Mouse (Mus musculus): ENCODE results near the gene Lrrc37a. TPM values are rescaled to one million over a fixed set of nuclear protein-coding genes. Genes with fewer than 3 reads are reported as not detected.
"Not testable (repeated sequence)": the region's sequence is repeated elsewhere in the genome, so short reads cannot be mapped to it uniquely, and the experiment has no call there.

Gene Lrrc37a
- not detected in 2 replicates for polyA plus RNA-seq (2015; fragmentation: Nextera tagmentation; extraction: Ambion mirVana)

DNA sequence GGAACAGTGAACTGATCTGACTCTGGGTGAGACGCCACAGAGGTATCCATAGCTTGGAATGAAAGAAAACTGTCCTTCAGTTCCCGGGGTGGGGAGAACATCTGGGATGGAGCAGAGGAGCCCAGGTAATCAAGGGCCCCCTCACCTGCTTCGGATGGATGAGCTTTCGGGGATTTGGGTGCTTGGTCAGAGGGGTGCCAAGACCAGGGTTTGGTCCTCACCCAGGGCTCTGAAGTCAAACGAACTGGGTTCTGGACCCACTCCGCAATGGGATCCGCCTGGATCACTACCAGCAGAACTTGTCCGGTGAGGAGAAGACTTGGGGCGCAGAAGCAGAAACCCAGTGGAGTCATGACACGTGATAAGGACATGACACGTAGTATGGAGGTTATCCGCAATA lies at the start of gene Lrrc37a:
Lrrc37a (minus strand) TSS at position 101 of the 400 bp plus-strand sequence.
- Histone ChIP-seq H3K4me2 (no peak within 1 kb of the TSS), H3K9ac (no peak within 1 kb of the TSS), H3K4me3 (no peak within 1 kb of the TSS), H3K36me3 (replicated peaks) (no peaks in the 10 kb centered on the region), H3K27ac (no peak within 1 kb of the TSS), H3K9me3 (no peaks in the 10 kb centered on the region), H3K4me1 (no peaks in the 10 kb centered on the region), H3K27me3 (replicated peaks) (no peaks in the 10 kb centered on the region)
- no peak for ATAC-seq (replicated peaks)
- WGBS = 91% methylated on average over 12 of the region's 12 CpGs

GRCm38 (mm10) chr11:103534973-103535372 lies 30.6 kb upstream of the Lrrc37a start:
- H3K9ac ChIP-seq; H3K27ac ChIP-seq; H3K4me2 ChIP-seq; H3K27me3 ChIP-seq (replicated peaks); H3K36me3 ChIP-seq (replicated peaks); H3K4me1 ChIP-seq; H3K4me3 ChIP-seq; H3K9me3 ChIP-seq; ATAC-seq (replicated peaks): not testable (repeated sequence)
- WGBS = 16% methylated on average over 1 of the region's 1 CpGs

- H3K9ac ChIP-seq = no peak overlapping the region
- H3K4me1 ChIP-seq = no peaks in the 10 kb centered on the region
- H3K27me3 ChIP-seq (replicated peaks) = no peaks in the 10 kb centered on the region
- ATAC-seq (replicated peaks) = no peak
- H3K4me2 ChIP-seq = no peak overlapping the region
- H3K9me3 ChIP-seq = 0 out of 2 replicates have a peak, but pooled peaks cover 2% of the 10 kb centered on the region
- H3K27ac ChIP-seq = no peak overlapping the region
- H3K4me3 ChIP-seq = no peak overlapping the region
- H3K36me3 ChIP-seq (replicated peaks) = no peaks in the 10 kb centered on the region
- 68% methylated on average over 2 of the region's 2 CpGs for WGBS
These were observed 7.7 kb upstream of the Lrrc37a start for GRCm38 (mm10) chr11:103512111-103512510.

DNA sequence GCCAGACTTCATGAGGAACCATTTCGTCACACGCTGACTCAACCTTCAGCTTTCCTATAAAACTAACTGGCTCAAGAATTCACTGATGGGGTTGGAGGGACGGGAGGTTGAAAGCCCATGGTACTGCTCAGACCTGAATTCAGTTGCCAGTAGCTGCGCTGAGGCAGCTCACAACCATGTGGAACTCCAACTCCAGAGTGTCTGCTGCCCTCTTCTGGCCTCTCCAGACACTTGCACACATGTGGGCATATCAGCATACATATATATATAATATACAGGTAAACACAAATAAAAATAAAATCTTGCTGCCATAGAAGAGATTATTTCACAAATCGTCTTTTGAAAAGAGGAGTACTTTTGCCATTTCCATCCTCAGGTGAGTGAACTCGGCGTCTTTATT lies 40.0 kb downstream of the Lrrc37a start:
- Histone ChIP-seq H3K4me2 (no peak overlapping the region), H3K36me3 (replicated peaks) (no peaks in the 10 kb centered on the region), H3K9me3 (no peaks in the 10 kb centered on the region), H3K4me3 (no peak overlapping the region), H3K27me3 (replicated peaks) (no peaks in the 10 kb centered on the region), H3K4me1 (no peaks in the 10 kb centered on the region), H3K9ac (no peak overlapping the region), H3K27ac (no peak overlapping the region)
- WGBS = 74% methylated on average over 7 of the region's 7 CpGs
- ATAC-seq (replicated peaks) = no peak

GRCm38 (mm10) chr11:103451105-103451504 lies 53.3 kb downstream of the Lrrc37a start:
- not testable (repeated sequence) for ATAC-seq (replicated peaks); H3K4me2 ChIP-seq; H3K4me3 ChIP-seq; H3K27ac ChIP-seq; H3K4me1 ChIP-seq; H3K9me3 ChIP-seq; H3K27me3 ChIP-seq (replicated peaks); H3K9ac ChIP-seq; H3K36me3 ChIP-seq (replicated peaks)
- 33% methylated on average over 1 of the region's 1 CpGs for WGBS

DNA sequence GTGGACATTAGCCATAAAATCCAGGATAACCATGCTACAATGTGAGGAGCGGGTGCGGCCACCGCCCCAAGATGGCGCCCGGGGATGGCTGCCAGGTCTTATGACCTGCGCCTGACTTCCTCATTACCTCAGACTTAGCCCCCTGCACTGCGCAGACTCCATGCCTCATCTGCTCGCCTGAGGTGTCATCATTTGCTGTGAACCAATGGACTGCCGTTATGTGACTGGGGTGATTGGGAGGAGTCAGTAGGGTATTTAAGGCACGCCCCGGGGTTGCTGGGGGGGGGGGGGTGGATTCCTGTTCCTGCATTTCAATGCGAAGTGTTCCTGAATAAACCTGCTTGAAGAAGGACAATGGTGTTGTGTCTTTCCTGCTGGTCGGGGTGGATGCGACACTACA lies 54.7 kb downstream of the Lrrc37a start:
- not testable (repeated sequence) for ATAC-seq (replicated peaks); H3K27me3 ChIP-seq (replicated peaks); H3K27ac ChIP-seq; H3K4me2 ChIP-seq; H3K36me3 ChIP-seq (replicated peaks); H3K9ac ChIP-seq; H3K4me1 ChIP-seq; H3K4me3 ChIP-seq; H3K9me3 ChIP-seq
- 91% methylated on average over 14 of the region's 14 CpGs for WGBS

DNA sequence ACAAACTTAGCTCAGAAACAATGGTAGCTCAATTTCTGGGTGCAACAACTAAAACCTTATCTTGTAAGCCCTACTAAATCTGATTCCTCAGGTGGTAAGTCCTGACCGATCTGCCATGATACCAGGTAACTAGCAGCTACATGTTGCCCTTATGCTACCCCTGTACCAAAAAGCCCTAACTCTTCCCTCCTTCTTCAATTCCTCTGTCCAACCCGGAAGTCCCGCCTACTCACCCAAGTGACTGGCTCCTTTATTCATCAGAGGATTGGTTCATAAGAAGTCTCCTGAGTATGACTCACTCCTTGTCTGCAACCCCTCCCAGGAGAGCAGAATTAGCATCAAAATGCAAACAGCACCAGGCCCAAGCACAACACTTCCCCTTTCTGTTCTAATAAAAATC lies 60.7 kb downstream of the Lrrc37a start:
- no peaks in the 10 kb centered on the region for H3K9me3 ChIP-seq
- no peaks in the 10 kb centered on the region for H3K27me3 ChIP-seq (replicated peaks)
- no peak overlapping the region for H3K4me2 ChIP-seq
- H3K4me3 ChIP-seq = no peak overlapping the region
- WGBS = 96% methylated on average over 3 of the region's 3 CpGs
- no peaks in the 10 kb centered on the region for H3K36me3 ChIP-seq (replicated peaks)
- ATAC-seq (replicated peaks) = no peak
- H3K4me1 ChIP-seq = no peaks in the 10 kb centered on the region
- no peak overlapping the region for H3K9ac ChIP-seq
- no peak overlapping the region for H3K27ac ChIP-seq

GRCm38 (mm10) chr11:103436282-103436681 lies 68.1 kb downstream of the Lrrc37a start:
- Histone ChIP-seq H3K36me3 (replicated peaks) (no peaks in the 10 kb centered on the region), H3K4me1 (no peaks in the 10 kb centered on the region), H3K4me3 (no peak overlapping the region), H3K4me2 (no peak overlapping the region), H3K27me3 (replicated peaks) (no peaks in the 10 kb centered on the region), H3K27ac (no peak overlapping the region), H3K9me3 (no peaks in the 10 kb centered on the region), H3K9ac (no peak overlapping the region)
- 82% methylated on average over 5 of the region's 5 CpGs for WGBS
- ATAC-seq (replicated peaks) = no peak

DNA sequence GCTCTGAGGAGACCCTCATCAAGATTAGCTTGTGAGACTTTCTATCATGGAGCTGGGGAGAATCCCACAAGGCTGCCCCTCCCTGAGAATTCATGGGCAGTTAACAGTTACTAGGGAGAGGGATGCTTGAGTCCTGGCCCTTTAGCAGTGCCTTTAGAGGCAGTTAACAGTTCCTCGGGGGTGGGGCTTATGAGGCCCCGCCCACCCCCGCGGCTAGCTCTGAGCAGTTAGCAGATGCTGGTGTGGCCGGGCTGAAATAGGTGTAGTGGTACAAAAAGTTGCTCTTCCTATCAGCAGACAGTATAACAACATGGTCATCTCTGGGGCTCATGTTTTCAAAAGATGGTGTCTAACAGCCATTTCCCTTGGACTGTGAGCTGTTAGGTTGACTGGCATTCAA lies 79.4 kb downstream of the Lrrc37a start:
- Histone ChIP-seq H3K4me2 (no peak overlapping the region), H3K4me3 (no peak overlapping the region), H3K27me3 (replicated peaks) (no peaks in the 10 kb centered on the region), H3K36me3 (replicated peaks) (no peaks in the 10 kb centered on the region), H3K9ac (no peak overlapping the region), H3K27ac (no peak overlapping the region), H3K9me3 (no peaks in the 10 kb centered on the region), H3K4me1 (no peaks in the 10 kb centered on the region)
- ATAC-seq (replicated peaks) = no peak
- WGBS = 36% methylated on average over 5 of the region's 5 CpGs

- H3K9ac ChIP-seq = no peak overlapping the region
- no peak for ATAC-seq (replicated peaks)
- H3K27me3 ChIP-seq (replicated peaks) = no peaks in the 10 kb centered on the region
- 87% methylated on average over 13 of the region's 13 CpGs for WGBS
- H3K36me3 ChIP-seq (replicated peaks) = no peaks in the 10 kb centered on the region
- no peaks in the 10 kb centered on the region for H3K9me3 ChIP-seq
- no peak overlapping the region for H3K4me2 ChIP-seq
- no peak overlapping the region for H3K4me3 ChIP-seq
- no peaks in the 10 kb centered on the region for H3K4me1 ChIP-seq
- no peak overlapping the region for H3K27ac ChIP-seq
These were observed 84.7 kb downstream of the Lrrc37a start for GRCm38 (mm10) chr11:103419667-103420066.

DNA sequence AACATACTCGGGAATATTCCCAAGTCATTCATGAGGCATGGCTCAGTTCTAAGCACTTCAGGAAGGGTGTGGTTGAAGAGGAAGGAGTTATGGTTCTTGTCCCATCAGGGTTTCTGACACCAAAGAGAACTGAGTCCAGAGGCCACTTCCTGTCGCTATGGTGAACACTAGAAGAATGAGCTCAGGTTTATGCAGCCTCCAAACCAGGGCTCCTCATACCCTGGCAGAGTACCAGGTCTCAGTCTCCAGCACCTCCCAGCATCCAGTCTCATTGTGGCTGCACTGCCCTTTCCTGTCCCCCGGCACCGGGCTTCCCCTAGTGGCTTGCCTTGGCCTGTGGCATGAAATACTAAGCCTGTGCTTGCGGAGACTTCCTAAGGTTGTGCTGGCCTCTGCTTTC lies 85.2 kb downstream of the Lrrc37a start:
- H3K9me3 ChIP-seq = no peaks in the 10 kb centered on the region
- H3K4me3 ChIP-seq = no peak overlapping the region
- no peak overlapping the region for H3K27ac ChIP-seq
- WGBS = 80% methylated on average over 5 of the region's 5 CpGs
- no peak overlapping the region for H3K9ac ChIP-seq
- H3K4me1 ChIP-seq = no peaks in the 10 kb centered on the region
- no peaks in the 10 kb centered on the region for H3K27me3 ChIP-seq (replicated peaks)
- no peaks in the 10 kb centered on the region for H3K36me3 ChIP-seq (replicated peaks)
- ATAC-seq (replicated peaks) = no peak
- H3K4me2 ChIP-seq = no peak overlapping the region

DNA sequence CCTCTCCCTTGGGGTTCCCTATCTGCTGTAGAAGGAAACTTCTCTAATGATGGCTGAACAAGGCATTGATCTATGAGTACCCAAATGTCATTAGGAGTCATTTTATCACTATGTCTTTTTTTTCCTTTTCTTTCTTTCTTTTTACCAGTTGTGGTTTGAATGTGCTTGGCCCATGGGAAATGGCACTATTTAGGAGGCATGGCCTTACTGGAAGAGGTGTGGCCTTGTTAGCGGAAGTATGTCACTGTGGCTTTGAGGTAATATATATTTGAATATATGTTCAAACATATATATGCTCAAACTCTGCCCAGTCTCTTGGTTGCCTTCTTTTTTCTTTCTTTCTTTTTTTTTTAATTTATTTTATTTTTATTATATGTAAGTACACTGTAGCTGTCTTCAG lies 90.9 kb downstream of the Lrrc37a start:
- Histone ChIP-seq H3K4me2 (peak overlapping the region; percentile 96), H3K27me3 (replicated peaks) (no peaks in the 10 kb centered on the region), H3K4me1 (peaks cover 25% of the 10 kb centered on the region), H3K4me3 (no peak overlapping the region; the same call in 1 of the 2 replicates), H3K9ac (no peak overlapping the region), H3K9me3 (no peaks in the 10 kb centered on the region), H3K36me3 (replicated peaks) (no peaks in the 10 kb centered on the region), H3K27ac (no peak overlapping the region)
- 89% methylated on average over 1 of the region's 1 CpGs for WGBS
- ATAC-seq (replicated peaks) = no peak

GRCm38 (mm10) chr11:103412950-103413423 lies 91.4 kb downstream of the Lrrc37a start:
- Histone ChIP-seq H3K9me3 (no peaks in the 10 kb centered on the region), H3K9ac (peak overlapping the region; percentile 91), H3K4me3 (peak overlapping the region; percentile 97), H3K27ac (peak overlapping the region; percentile 85), H3K4me1 (peaks cover 25% of the 10 kb centered on the region), H3K4me2 (peak overlapping the region; percentile 96), H3K36me3 (replicated peaks) (no peaks in the 10 kb centered on the region), H3K27me3 (replicated peaks) (no peaks in the 10 kb centered on the region)
- no peak; the same call in 1 of the 2 replicates for ATAC-seq (replicated peaks)
- WGBS = 2% methylated on average over 14 of the region's 14 CpGs
